Mouse (Mus musculus) ES-E14 (cell line): ENCODE results near the gene Vmn1r65. TPM values are rescaled to one million over a fixed set of nuclear protein-coding genes. Genes with fewer than 3 reads are reported as not detected.
"Not testable (repeated sequence)": the region's sequence is repeated elsewhere in the genome, so short reads cannot be mapped to it uniquely, and the experiment has no call there.

Source experiments
- DNase-seq: peaks from one replicate; pipeline ENCODE4 v3.0.0-alpha.2; 2013; ENCODE audit warnings: low read depth, low spot score
- H3K27ac ChIP-seq: 2 replicates; pipeline ENCODE4 v1.5.1; 2012; ENCODE audit warnings: low read depth, mild to moderate bottlenecking, low read length, moderate library complexity, mixed read lengths; ENCODE audit not compliant: poor library complexity, insufficient read depth, severe bottlenecking
- H3K36me3 ChIP-seq: 2 replicates; pipeline ENCODE4 v1.6.1; 2012; ENCODE audit warnings: mild to moderate bottlenecking, low read length, moderate library complexity, mixed read lengths; ENCODE audit not compliant: control insufficient read depth, poor library complexity, insufficient read depth, severe bottlenecking
- H3K4me1 ChIP-seq, 2 experiments: fragments of 150-350 bp in 1 of 2; sonication (generic) in 1 of 2; 2 replicates each; pipeline ENCODE4 v1.6.1; 2012; ENCODE audit warnings: low read length in 2 of 2, mild to moderate bottlenecking in 1 of 2, mixed read lengths in 1 of 2; ENCODE audit not compliant: control insufficient read depth in 2 of 2, insufficient read depth in 2 of 2, poor library complexity in 1 of 2
- H3K4me3 ChIP-seq, 2 experiments: fragments of 150-350 bp in 1 of 2; sonication (generic) in 1 of 2; 2 replicates each; pipeline ENCODE4 v1.5.1; 2012; ENCODE audit warnings: low read length in 2 of 2, low read depth in 1 of 2, mild to moderate bottlenecking in 1 of 2, mixed read lengths in 1 of 2; ENCODE audit not compliant: insufficient read depth in 1 of 2, poor library complexity in 1 of 2, severe bottlenecking in 1 of 2
- H3K9ac ChIP-seq: 2 replicates; pipeline ENCODE4 v1.6.1; 2012; ENCODE audit warnings: low read depth, mild to moderate bottlenecking, low read length, mixed read lengths; ENCODE audit not compliant: poor library complexity, insufficient read depth, severe bottlenecking
- H3K9me3 ChIP-seq: fragments of 150-350 bp; sonication (generic); 2 replicates; pipeline ENCODE4 v1.6.1; 2012; ENCODE audit warnings: low read depth, mild to moderate bottlenecking, low read length; ENCODE audit not compliant: control insufficient read depth, insufficient read depth
- CHD2 ChIP-seq: IDR thresholded peaks from 2 replicates; pipeline ENCODE4 v1.6.1; 2014; ENCODE audit warnings: mild to moderate bottlenecking, low read depth, low read length, inconsistent platforms
- HCFC1 ChIP-seq: IDR thresholded peaks from 2 replicates; pipeline ENCODE4 v1.6.1; 2012; ENCODE audit warnings: low read length, inconsistent platforms, borderline replicate concordance; ENCODE audit not compliant: insufficient read depth
- MAFK ChIP-seq: IDR thresholded peaks from 2 replicates; pipeline ENCODE4 v1.6.1; 2014; ENCODE audit warnings: mild to moderate bottlenecking, low read depth, low read length, inconsistent platforms; ENCODE audit not compliant: insufficient read depth
- ZC3H11A ChIP-seq: IDR thresholded peaks from 2 replicates; pipeline ENCODE4 v1.6.1; 2012; ENCODE audit warnings: low read depth, mild to moderate bottlenecking, inconsistent platforms, low read length, borderline replicate concordance
- ZNF384 ChIP-seq: IDR thresholded peaks from 2 replicates; pipeline ENCODE4 v1.6.1; 2012; ENCODE audit warnings: low read depth, low read length, inconsistent platforms
- in situ Hi-C, 2 experiments: fragments of 600-800 bp; cut with MboI; formaldehyde crosslinking; loops; one replicate each; pipeline ENCODE4 v1.15.1; 2025; ENCODE audit warnings: low sequenced_read_pairs in 2 of 2, inconsistent platforms in 1 of 2; ENCODE audit not compliant: unreplicated experiment in 2 of 2
- total RNA-seq: library from RNA; depleted of rRNA; stranded (reverse); fragments of 300-350 nt; gene quantifications from 2 replicates; pipeline ENCODE4 v1.2.3, GENCODE M21; 2012; rRNA removed

Vmn1r65 gene
- total RNA-seq, result not detected in 2 replicates

GRCm38 (mm10) chr7:6010910-6011309 lies at the start of gene Vmn1r65:
TSS of gene Vmn1r65 (minus strand) at chr7:6011010.
- Histone ChIP-seq H3K36me3 (no peaks in the 10 kb centered on the region; the same call in 1 of the 2 replicates), H3K4me3 (no peak within 1 kb of the TSS), H3K27ac (no peak within 1 kb of the TSS), H3K9ac (no peak within 1 kb of the TSS), H3K4me1 (no peaks in the 10 kb centered on the region), H3K9me3 (no peaks in the 10 kb centered on the region)
- no peak for TF ChIP-seq CHD2
- in situ Hi-C loops, result no loop called here
- no peak for DNase-seq

- Histone ChIP-seq H3K9me3 (no peaks in the 10 kb centered on the region), H3K4me3 (no peak within 1 kb of the TSS), H3K4me1 (no peaks in the 10 kb centered on the region), H3K27ac (no peak within 1 kb of the TSS), H3K36me3 (no peaks in the 10 kb centered on the region), H3K9ac (no peak within 1 kb of the TSS)
- in situ Hi-C loops, result no loop called here
- TF ChIP-seq HCFC1 (no peak), ZC3H11A (no peak), CHD2 (no peak), ZNF384 (no peak), MAFK (no peak)
- no peak for DNase-seq
Observed at GRCm38 (mm10) chr7:6044861-6045260, 34.1 kb upstream of the Vmn1r65 start, which contains the start of gene Nlrp4c. TSS of gene Nlrp4c (plus strand) at chr7:6045161.

DNA sequence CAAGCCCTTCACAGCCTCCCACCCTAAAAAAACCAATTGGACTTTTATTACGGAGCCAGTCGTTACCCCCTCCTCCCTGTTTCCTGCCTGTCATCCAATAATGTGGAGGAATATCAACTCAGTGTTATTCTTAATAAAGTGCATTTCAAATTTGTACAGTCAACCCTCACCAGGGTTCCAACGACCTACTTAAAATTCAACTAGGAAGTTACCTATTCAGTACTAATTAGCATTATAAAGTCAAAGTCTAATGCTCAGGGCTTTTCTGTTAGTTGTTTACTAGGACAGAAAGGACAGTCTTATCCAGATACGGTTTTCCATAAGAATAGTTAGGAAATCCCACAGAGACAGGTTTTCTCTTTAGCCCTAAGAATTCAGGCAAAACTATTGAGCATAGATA lies 28.4 kb downstream of the Vmn1r65 start:
- H3K27ac ChIP-seq, in situ Hi-C loops, H3K36me3 ChIP-seq, H3K4me3 ChIP-seq, H3K4me1 ChIP-seq, H3K9me3 ChIP-seq, H3K9ac ChIP-seq, DNase-seq: not testable (repeated sequence)

- H3K36me3 ChIP-seq, DNase-seq, H3K9ac ChIP-seq, H3K9me3 ChIP-seq, H3K4me3 ChIP-seq, H3K27ac ChIP-seq, H3K4me1 ChIP-seq: not testable (repeated sequence)
- in situ Hi-C loops, result loop anchor here in 1 of 2 experiments (10.0 kb wide), 1 partner anchor 62 kb away; no protein-coding TSS in a partner anchor
Observed at GRCm38 (mm10) chr7:5972546-5972945, 38.3 kb downstream of the Vmn1r65 start.

Other genes starting within 250 kb of the Vmn1r65 start
- not detected in 2 replicates for gene Vmn1r63, start 205.6 kb downstream of the Vmn1r65 start, total RNA-seq
- not detected in 2 replicates for gene Vmn1r64, start 126.5 kb downstream of the Vmn1r65 start, total RNA-seq
- 0.69 and 5.5 TPM in 2 replicates for gene Nlrp4c, start 34.2 kb upstream of the Vmn1r65 start, total RNA-seq
- gene Zfp787, start 145.0 kb upstream of the Vmn1r65 start, total RNA-seq, result 20.9 and 29.0 TPM in 2 replicates
- gene Zfp444, start 161.2 kb upstream of the Vmn1r65 start, total RNA-seq, result 16.6 and 21.6 TPM in 2 replicates
- gene Galp, start 186.1 kb upstream of the Vmn1r65 start, total RNA-seq, result not detected in 2 replicates
- 2.1 and 3.3 TPM in 2 replicates for gene Zscan5b, start 211.3 kb upstream of the Vmn1r65 start, total RNA-seq
- 9.7 and 12.4 TPM in 2 replicates for gene Epp13, start 241.7 kb upstream of the Vmn1r65 start, total RNA-seq